Mouse (Mus musculus): ENCODE measurements around the gene Chmp3. TPM values are rescaled to one million over a fixed set of nuclear protein-coding genes. Genes with fewer than 3 reads are reported as not detected.

The Chmp3 gene
- polyA plus RNA-seq, 1 experiment from 2014 or later = 61.6 TPM

DNA sequence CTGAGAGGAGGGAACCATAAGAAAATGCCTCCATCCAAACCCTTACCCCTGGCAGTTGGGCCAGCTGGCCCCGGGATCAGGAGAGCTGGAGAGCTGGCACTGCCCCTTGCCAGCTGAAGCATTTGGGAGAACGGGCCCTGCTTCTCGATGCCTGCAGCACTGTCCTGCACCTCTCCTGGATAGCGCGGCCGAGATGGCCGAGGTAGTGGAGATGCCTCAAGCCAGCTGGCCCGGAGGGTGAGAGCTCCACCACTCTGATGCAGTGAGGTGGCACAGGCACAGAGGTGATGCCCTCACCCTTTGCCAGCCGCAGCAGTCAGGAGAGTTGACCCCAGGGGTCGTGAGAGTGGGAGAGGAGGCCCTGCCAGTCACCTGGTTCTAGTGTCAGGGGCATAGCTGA is 16.5 kb upstream of the Chmp3 start:
- H3K27ac ChIP-seq (ENCODE audit: low read depth, low read length) = no peak overlapping the region
- H3K36me3 ChIP-seq (ENCODE audit: control insufficient read depth, insufficient read depth, low read length) = no peaks in the 10 kb centered on the region
- H3K4me2 ChIP-seq (ENCODE audit: low read length) = no peak overlapping the region
- no peaks in the 10 kb centered on the region for H3K9me3 ChIP-seq (ENCODE audit: control insufficient read depth, low read length)
- H3K27me3 ChIP-seq (replicated peaks; ENCODE audit: control insufficient read depth, insufficient read depth, low read length) = no peaks in the 10 kb centered on the region
- no peak overlapping the region for H3K9ac ChIP-seq (ENCODE audit: low read depth, low read length)
- peak; percentile 34; the same call in 1 of the 2 replicates for ATAC-seq
- WGBS = 92% methylated on average over 10 of the region's 10 CpGs
- H3K4me1 ChIP-seq (ENCODE audit: control insufficient read depth, insufficient read depth, low read depth, low read length) = no peaks in the 10 kb centered on the region
- H3K4me3 ChIP-seq (ENCODE audit: low read length) = no peak overlapping the region

DNA sequence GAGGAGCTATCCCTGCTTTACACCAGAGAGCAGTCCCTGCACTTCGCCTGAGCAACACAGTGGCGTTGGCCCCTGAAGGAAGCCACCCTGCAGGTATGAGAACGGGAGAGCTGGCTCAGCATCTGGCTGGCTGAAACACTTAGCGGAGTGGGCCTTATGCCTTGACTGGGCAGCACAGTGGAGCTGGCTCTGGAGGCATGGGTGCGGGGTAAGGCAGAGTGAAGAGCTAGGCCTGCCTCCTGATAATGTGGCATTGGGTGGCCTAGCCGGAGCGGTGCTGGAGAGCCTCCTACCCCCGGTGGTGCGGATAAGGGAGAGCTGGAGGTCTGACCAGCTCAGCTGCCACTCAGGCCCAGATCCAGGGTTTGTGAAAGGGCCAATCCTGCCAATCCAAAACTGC is 15.8 kb upstream of the Chmp3 start:
- Histone ChIP-seq H3K9ac (ENCODE audit: low read depth, low read length) (no peak overlapping the region), H3K9me3 (ENCODE audit: control insufficient read depth, low read length) (no peaks in the 10 kb centered on the region), H3K4me3 (ENCODE audit: low read length) (no peak overlapping the region), H3K4me2 (ENCODE audit: low read length) (no peak overlapping the region), H3K4me1 (ENCODE audit: control insufficient read depth, insufficient read depth, low read depth, low read length) (no peaks in the 10 kb centered on the region), H3K27ac (ENCODE audit: low read depth, low read length) (no peak overlapping the region), H3K36me3 (ENCODE audit: control insufficient read depth, insufficient read depth, low read length) (no peaks in the 10 kb centered on the region), H3K27me3 (replicated peaks; ENCODE audit: control insufficient read depth, insufficient read depth, low read length) (no peaks in the 10 kb centered on the region)
- 88% methylated on average over 9 of the region's 9 CpGs for WGBS
- 0 out of 2 replicates have a peak, but pooled peaks have one; percentile 38 for ATAC-seq

DNA sequence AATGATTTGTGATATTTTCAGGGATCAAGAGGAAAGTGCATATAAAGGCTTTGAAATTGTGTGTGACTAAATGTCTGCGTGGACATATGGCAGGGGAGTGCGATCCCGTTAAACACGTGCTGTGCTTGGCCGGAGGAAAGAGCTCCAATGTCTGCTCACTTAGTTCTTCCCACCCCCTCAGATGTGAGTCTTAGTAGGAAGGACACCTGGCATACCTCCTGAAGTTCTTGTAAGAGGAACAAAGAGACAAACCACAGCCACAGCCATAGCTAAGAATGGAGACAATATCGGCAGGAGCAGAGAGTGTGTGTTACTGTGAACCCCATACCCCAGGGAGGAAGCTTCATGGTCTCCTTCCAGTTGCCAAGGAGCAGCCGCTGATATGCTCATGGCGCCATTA is 13.4 kb upstream of the Chmp3 start:
- WGBS = 89% methylated on average over 8 of the region's 8 CpGs
- H3K27me3 ChIP-seq (replicated peaks; ENCODE audit: control insufficient read depth, insufficient read depth, low read length) = no peaks in the 10 kb centered on the region
- no peaks in the 10 kb centered on the region for H3K36me3 ChIP-seq (ENCODE audit: control insufficient read depth, insufficient read depth, low read length)
- H3K9ac ChIP-seq (ENCODE audit: low read depth, low read length) = no peak overlapping the region
- no peak overlapping the region for H3K4me2 ChIP-seq (ENCODE audit: low read length)
- H3K9me3 ChIP-seq (ENCODE audit: control insufficient read depth, low read length) = no peaks in the 10 kb centered on the region
- H3K4me1 ChIP-seq (ENCODE audit: control insufficient read depth, insufficient read depth, low read depth, low read length) = no peaks in the 10 kb centered on the region
- H3K4me3 ChIP-seq (ENCODE audit: low read length) = no peak overlapping the region
- ATAC-seq = no peak
- no peak overlapping the region for H3K27ac ChIP-seq (ENCODE audit: low read depth, low read length)

DNA sequence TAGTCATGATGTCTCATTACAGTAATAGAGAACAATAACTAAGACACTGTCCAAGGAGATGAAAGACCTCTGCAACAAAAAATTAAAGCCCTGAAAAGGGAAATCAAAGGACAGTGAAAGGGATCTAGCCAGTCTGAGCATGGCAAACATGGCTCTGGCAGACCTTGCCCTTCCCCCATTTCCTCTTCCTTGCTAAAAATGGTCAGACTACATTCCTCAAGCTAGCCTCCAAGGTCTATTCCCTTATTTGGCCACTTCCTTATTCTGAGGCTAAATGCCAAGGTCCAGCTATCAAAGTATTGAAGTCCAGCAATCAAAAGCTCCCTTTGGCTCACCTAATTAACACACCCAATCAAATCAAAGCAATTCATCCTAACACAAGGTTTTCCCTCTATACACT is 6.3 kb upstream of the Chmp3 start:
- Histone ChIP-seq H3K27ac (ENCODE audit: low read depth, low read length) (no peak overlapping the region), H3K4me2 (ENCODE audit: low read length) (no peak overlapping the region), H3K4me1 (ENCODE audit: control insufficient read depth, insufficient read depth, low read depth, low read length) (no peaks in the 10 kb centered on the region), H3K36me3 (ENCODE audit: control insufficient read depth, insufficient read depth, low read length) (no peaks in the 10 kb centered on the region), H3K9ac (ENCODE audit: low read depth, low read length) (no peak overlapping the region), H3K27me3 (replicated peaks; ENCODE audit: control insufficient read depth, insufficient read depth, low read length) (no peaks in the 10 kb centered on the region), H3K4me3 (ENCODE audit: low read length) (no peak overlapping the region), H3K9me3 (ENCODE audit: control insufficient read depth, low read length) (no peaks in the 10 kb centered on the region)
- no peak for ATAC-seq

DNA sequence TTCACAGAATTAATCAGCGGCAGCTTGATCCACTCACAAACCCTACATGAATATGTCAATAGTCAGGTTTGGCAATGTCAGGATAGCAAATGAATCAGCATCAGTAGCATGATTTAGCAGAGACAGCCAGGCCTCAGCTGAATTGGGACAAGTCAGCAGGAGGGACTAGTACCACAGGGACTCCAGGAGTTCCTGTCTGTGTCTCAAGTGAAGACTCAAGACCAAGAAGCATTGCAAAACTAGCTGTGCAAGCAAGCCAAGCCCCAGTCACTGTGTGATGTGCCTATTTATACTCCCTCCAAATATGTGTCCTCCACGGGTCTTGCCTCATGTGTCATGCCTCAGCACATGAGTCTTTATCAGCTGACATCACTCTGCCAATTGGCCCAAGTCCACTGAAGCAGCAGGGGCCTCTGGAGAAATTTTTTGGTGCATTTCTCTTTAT is 11.9 kb downstream of the Chmp3 start:
- no peak for ATAC-seq
- WGBS = 85% methylated on average over 2 of the region's 2 CpGs

DNA sequence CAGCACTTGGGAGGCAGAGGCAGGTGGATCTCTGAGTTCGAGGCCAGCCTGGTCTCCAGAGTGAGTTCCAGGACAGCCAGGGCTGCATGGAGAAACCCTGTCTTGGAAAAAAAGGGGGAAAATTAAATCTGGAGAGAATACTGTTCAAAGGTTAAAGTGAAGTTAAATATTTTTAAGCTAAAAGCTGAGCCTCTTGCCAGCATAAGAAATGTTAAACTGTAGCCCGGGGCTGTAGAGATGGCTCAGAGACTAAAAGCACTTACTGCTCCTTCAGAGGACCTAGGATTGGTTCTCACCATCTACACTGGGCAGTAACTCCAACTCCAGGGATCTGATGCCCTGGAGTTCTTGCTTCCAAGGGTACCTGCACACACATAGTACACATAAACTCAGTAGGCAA is 13.2 kb downstream of the Chmp3 start:
- H3K9me3 ChIP-seq (ENCODE audit: control insufficient read depth, low read length) = no peaks in the 10 kb centered on the region
- H3K4me2 ChIP-seq (ENCODE audit: low read length) = no peak overlapping the region
- H3K27me3 ChIP-seq (replicated peaks; ENCODE audit: control insufficient read depth, insufficient read depth, low read length) = no peaks in the 10 kb centered on the region
- ATAC-seq = no peak
- no peak overlapping the region for H3K4me3 ChIP-seq (ENCODE audit: low read length)
- WGBS = 94% methylated on average over 2 of the region's 2 CpGs
- H3K4me1 ChIP-seq (ENCODE audit: control insufficient read depth, insufficient read depth, low read depth, low read length) = no peaks in the 10 kb centered on the region
- H3K36me3 ChIP-seq (ENCODE audit: control insufficient read depth, insufficient read depth, low read length) = peaks cover 7% of the 10 kb centered on the region; the same call in 1 of the 2 replicates
- H3K9ac ChIP-seq (ENCODE audit: low read depth, low read length) = no peak overlapping the region
- H3K27ac ChIP-seq (ENCODE audit: low read depth, low read length) = no peak overlapping the region

More for the DNA sequence above, 11.9 kb downstream of the Chmp3 start:
- H3K27me3 ChIP-seq (replicated peaks; ENCODE audit: control insufficient read depth, insufficient read depth, low read length) = no peaks in the 10 kb centered on the region
- no peaks in the 10 kb centered on the region for H3K4me1 ChIP-seq (ENCODE audit: control insufficient read depth, insufficient read depth, low read depth, low read length)
- H3K27ac ChIP-seq (ENCODE audit: low read depth, low read length) = no peak overlapping the region
- H3K9me3 ChIP-seq (ENCODE audit: control insufficient read depth, low read length) = no peaks in the 10 kb centered on the region
- peaks cover 3% of the 10 kb centered on the region; the same call in 1 of the 2 replicates for H3K36me3 ChIP-seq (ENCODE audit: control insufficient read depth, insufficient read depth, low read length)
- H3K9ac ChIP-seq (ENCODE audit: low read depth, low read length) = no peak overlapping the region
- no peak overlapping the region for H3K4me2 ChIP-seq (ENCODE audit: low read length)
- no peak overlapping the region for H3K4me3 ChIP-seq (ENCODE audit: low read length)

DNA sequence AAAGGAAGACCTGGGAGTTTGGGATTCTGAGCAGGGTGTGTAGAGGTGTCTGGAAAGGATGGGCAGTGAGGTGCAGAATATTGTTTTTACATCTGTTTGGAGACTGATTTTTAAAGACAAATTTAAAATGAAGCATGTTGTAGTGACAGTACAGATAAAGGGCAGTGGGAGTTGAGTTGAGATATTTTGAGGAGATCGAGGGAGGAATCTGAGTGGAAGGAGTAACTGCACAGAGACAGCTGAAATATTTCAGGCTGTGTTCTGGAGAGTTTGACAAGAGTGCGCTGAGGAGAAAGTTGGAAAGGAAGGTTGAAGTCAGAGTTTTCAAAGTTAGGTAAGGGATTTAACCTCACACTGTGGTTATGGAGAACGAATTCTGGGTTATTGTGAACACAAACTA is 25.0 kb downstream of the Chmp3 start:
- Histone ChIP-seq H3K27me3 (replicated peaks; ENCODE audit: control insufficient read depth, insufficient read depth, low read length) (no peaks in the 10 kb centered on the region), H3K4me3 (ENCODE audit: low read length) (no peak overlapping the region), H3K4me2 (ENCODE audit: low read length) (no peak overlapping the region), H3K9ac (ENCODE audit: low read depth, low read length) (no peak overlapping the region), H3K27ac (ENCODE audit: low read depth, low read length) (no peak overlapping the region), H3K36me3 (ENCODE audit: control insufficient read depth, insufficient read depth, low read length) (peaks cover 3% of the 10 kb centered on the region; the same call in 1 of the 2 replicates), H3K9me3 (ENCODE audit: control insufficient read depth, low read length) (no peaks in the 10 kb centered on the region), H3K4me1 (ENCODE audit: control insufficient read depth, insufficient read depth, low read depth, low read length) (no peaks in the 10 kb centered on the region)
- ATAC-seq = no peak
- WGBS = 92% methylated on average over 3 of the region's 3 CpGs

DNA sequence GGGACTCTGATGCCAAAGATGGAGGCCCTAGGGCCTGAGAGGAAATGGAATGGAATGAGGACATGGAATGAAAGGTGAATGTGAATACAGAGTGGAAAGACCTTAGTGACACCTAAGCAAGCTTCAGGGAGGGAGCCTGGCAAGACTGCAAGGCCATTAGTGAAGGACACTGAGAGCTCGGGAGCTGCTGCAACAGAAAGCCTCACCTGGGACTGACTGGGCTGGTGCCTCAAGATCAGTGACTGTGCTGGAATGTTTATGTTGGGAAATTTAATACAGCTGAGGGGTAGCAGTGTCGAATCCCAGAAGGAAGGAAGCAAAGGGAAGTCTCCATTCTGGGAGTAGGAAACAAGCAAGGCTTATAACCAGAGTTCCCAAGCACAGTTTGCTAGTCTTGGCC is 25.4 kb downstream of the Chmp3 start:
- H3K36me3 ChIP-seq (ENCODE audit: control insufficient read depth, insufficient read depth, low read length) = peaks cover 3% of the 10 kb centered on the region; the same call in 1 of the 2 replicates
- no peak overlapping the region for H3K9ac ChIP-seq (ENCODE audit: low read depth, low read length)
- H3K4me3 ChIP-seq (ENCODE audit: low read length) = no peak overlapping the region
- H3K27me3 ChIP-seq (replicated peaks; ENCODE audit: control insufficient read depth, insufficient read depth, low read length) = no peaks in the 10 kb centered on the region
- no peak overlapping the region for H3K27ac ChIP-seq (ENCODE audit: low read depth, low read length)
- no peaks in the 10 kb centered on the region for H3K4me1 ChIP-seq (ENCODE audit: control insufficient read depth, insufficient read depth, low read depth, low read length)
- no peak for ATAC-seq
- no peak overlapping the region for H3K4me2 ChIP-seq (ENCODE audit: low read length)
- 82% methylated on average over 2 of the region's 2 CpGs for WGBS
- no peaks in the 10 kb centered on the region for H3K9me3 ChIP-seq (ENCODE audit: control insufficient read depth, low read length)

DNA sequence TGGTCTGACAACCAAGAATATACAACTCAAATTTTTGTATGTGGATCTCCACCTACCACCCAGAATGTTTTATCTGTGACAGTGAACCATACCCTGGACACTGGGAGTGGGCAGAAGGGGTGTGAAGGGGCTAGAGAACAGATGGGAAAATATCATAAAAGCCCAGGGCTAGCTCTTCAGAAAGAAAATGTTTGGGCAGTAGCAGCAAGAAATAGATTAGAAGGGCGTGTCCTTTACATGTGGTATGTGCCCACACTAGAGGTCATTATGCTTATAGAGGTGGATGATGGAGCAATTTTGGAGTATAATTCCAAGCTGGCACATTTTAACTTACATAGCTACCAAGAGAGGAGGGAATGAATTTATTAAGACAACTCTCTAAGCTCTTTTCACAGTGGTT is 31.8 kb downstream of the Chmp3 start:
- Histone ChIP-seq H3K4me1 (ENCODE audit: control insufficient read depth, insufficient read depth, low read depth, low read length) (no peaks in the 10 kb centered on the region), H3K9ac (ENCODE audit: low read depth, low read length) (no peak overlapping the region), H3K27me3 (replicated peaks; ENCODE audit: control insufficient read depth, insufficient read depth, low read length) (no peaks in the 10 kb centered on the region), H3K9me3 (ENCODE audit: control insufficient read depth, low read length) (no peaks in the 10 kb centered on the region), H3K36me3 (ENCODE audit: control insufficient read depth, insufficient read depth, low read length) (peaks cover 7% of the 10 kb centered on the region; the same call in 1 of the 2 replicates), H3K4me3 (ENCODE audit: low read length) (no peak overlapping the region), H3K4me2 (ENCODE audit: low read length) (no peak overlapping the region), H3K27ac (ENCODE audit: low read depth, low read length) (no peak overlapping the region)
- no peak for ATAC-seq
- 96% methylated on average over 1 of the region's 1 CpGs for WGBS

DNA sequence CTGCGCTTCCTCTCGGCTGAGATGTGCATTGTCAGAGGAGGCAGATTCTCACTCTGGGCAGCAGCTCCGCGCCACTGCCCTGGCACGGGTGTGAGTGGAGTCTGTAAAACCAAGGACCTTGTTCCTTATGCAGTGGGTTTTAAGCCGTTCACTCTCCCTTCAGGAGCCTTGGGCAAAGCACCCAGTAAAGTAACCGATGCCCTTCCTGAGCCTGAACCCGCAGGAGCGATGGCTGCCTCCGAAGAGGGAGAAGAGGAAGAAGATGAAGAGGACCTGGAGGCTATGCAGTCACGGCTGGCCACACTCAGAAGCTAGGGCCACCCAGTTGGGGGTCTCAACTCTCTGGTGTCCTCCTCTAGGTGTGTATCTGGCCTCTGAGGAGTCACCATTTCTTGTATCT is 35.9 kb downstream of the Chmp3 start:
- Histone ChIP-seq H3K4me1 (ENCODE audit: control insufficient read depth, insufficient read depth, low read depth, low read length) (no peaks in the 10 kb centered on the region), H3K36me3 (ENCODE audit: control insufficient read depth, insufficient read depth, low read length) (peaks cover 8% of the 10 kb centered on the region), H3K4me2 (ENCODE audit: low read length) (no peak overlapping the region), H3K27me3 (replicated peaks; ENCODE audit: control insufficient read depth, insufficient read depth, low read length) (no peaks in the 10 kb centered on the region), H3K4me3 (ENCODE audit: low read length) (no peak overlapping the region), H3K9ac (ENCODE audit: low read depth, low read length) (no peak overlapping the region), H3K27ac (ENCODE audit: low read depth, low read length) (no peak overlapping the region), H3K9me3 (ENCODE audit: control insufficient read depth, low read length) (no peaks in the 10 kb centered on the region)
- 95% methylated on average over 11 of the region's 11 CpGs for WGBS
- ATAC-seq = no peak
